Mouse (Mus musculus) neural tube, embryonic 10.5 days (tissue): Measurements from ENCODE around the gene Rgr.

Source experiments
- DNase-seq: peaks from one replicate; pipeline ENCODE4 v3.0.0-alpha.2; 2017; ENCODE audit warnings: low spot score; ENCODE audit errors: extremely low spot score

The Rgr gene

DNA sequence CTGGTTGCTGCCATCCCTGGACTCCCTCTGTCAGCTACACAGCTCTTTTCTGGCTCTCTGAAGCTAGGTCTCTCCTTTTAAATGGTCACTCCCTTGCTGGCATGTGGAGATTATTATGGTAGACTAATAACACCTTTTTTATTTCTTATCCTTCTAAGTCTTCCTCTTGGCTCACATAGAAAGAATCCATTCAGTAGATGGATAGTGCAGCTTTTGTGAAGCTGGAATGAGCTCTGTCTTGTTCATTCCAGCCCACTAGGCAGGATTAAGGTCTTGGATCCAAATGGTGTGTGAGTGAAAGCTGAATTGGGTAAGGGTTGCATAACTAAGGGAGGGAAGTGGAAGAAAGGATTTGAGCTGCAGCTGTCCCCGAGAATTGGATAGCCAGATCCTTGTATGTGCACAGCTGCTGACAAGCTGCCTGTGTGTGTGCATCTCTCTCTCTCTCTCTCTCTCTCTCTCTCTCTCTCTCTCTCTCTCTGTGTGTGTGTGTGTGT, at the start of gene Rgr:
Gene Rgr, minus strand, starts transcription at position 51 of the 497 bp plus-strand sequence.
- DNase-seq, result no peak

DNA sequence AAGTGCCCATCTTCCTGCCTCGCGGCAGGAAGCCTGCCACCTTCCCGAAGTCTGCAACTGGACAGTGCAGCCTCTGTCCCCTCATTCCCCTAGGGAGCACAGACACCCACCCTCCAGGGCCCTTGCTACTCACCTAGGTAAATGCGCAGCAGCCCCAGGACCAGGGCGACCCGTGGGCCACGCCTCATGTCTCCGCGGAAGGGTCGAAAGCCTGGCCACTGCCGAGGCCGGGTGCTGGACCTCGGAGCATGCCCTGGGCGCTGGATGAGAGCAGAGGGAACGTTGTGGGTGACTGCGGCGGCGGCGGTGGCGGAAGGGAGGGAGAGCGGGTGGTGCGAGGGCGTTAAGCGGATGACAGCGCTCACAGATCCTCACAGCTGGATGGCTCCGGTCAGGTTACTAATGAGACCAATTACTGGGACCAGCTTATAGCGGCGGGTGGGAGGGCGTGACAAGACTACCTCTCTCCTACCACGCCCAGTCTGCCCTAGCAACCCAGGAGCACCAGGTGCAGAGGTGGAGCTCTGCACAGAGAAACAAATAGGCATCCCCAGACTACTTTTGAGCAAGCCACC, 49.3 kb upstream of the Rgr start, which contains the start of gene Cdhr1:
Gene Cdhr1, minus strand, starts transcription at position 392 of the 575 bp plus-strand sequence.
- DNase-seq, result peak; percentile 48

DNA sequence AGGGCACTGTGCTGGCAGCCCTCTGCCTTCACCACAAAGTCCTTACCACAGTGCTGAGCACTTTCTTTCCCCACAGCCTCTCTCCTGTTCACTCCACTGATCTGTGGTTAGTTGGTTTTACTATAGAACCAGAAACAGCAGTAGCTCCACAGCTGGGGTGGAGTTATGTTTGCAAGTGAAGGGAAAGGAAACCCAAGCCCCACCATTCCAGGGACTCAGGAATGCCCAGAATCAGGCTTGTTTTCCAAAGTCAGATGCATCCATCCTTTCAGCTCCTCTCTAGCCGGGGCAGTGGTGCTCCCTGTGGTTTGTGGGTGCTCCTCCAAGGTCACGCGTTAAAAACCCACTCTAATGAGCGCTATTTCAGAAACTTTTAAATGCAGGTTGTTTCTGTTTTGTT, 46.8 kb upstream of the Rgr start:
- no peak for DNase-seq

DNA sequence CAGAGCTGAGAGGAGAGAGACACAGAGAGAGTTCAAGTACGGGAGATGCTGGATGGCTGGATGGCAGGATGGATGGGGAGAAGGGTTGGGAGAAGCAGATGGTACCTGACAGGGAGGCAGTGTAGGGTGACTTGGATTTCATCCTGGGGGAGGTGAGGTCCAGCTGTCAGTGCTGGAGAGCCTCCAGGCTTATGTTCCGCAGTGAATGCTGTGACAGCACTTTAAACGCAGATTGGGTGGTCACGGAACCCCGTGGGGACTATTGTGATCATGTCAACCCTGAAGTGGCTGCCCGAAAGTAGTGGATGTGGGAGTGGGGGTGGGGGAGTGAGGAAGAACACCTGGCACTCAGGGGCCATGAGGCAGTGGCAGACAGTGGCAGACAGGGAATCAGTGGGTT, 45.7 kb upstream of the Rgr start:
- no peak for DNase-seq

DNA sequence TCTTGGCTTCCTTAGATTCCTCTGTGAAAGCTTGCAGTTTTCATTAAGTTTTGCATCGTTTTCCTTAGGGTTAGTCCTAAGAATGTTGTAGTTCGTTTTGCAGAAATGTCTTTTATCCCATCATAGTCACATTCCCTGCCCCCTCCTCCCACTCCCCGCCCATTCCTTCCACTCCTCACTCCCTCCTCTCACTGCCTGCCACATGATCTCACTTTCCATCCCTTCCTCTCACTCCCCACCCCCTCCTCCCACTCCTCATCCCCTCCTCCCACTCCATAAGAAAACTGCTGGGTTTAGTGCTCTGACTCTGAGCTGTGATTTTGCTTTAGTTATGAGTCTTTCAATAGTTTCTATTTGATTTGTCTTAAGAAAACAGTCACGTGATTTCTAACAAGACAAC, 35.0 kb upstream of the Rgr start:
- no peak for DNase-seq

DNA sequence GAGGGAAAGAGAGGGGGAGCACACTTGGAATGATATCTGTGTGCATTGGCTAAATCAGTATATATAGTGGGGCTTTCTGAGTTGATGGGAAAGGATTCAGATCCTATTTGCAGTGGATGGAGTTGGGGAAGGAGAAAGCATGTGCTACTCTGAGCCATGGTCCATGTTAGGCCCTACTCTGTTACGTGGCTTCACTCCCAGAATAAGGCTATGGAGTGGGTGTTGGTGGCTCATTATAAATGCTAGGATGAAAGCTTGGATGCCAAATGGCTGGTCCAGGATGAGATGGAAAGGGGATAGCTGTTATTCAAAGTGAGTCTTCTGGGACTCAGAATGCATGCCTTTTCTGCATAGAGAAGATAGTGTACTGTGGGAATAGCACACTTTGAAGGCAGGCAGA, 32.0 kb upstream of the Rgr start:
- no peak for DNase-seq

DNA sequence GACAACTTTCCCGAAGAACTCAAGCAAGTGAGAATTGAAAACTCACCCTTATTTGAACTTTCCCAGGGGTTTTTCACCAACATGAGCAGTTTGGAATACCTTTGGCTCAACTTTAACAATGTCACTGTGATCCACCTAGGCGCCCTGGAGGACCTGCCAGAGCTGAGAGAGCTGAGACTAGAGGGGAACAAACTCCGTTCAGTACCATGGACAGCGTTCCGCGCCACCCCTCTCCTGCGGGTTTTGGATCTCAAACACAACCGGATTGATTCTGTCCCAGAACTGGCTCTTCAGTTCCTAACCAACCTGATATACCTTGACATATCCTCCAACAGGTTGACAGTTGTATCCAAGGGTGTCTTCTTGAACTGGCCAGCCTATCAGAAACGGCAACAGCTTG, 19.8 kb upstream of the Rgr start:
- peak; percentile 60 for DNase-seq

DNA sequence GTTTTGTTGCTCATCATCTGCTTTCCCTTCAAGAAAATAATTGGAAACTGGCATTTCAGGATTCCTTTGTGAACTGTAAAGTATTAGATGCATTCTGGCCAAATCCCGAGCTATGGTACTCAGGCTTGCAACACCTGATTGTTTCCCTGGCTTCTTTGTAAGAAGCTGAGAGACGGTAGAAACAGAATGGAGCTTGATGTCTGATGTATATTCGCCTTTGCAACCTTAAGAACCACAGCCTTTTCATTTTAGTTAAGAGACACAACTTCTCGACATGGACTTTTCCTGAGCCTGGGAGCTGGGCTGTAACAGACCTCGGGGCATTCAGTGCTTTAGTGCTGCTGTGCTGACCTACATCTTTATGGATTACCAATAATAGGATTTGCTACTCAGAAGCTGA, 18.9 kb upstream of the Rgr start, which contains the start of gene Lrit2:
Gene Lrit2, plus strand, starts transcription at position 301 of the 400 bp plus-strand sequence.
- DNase-seq, result no peak

DNA sequence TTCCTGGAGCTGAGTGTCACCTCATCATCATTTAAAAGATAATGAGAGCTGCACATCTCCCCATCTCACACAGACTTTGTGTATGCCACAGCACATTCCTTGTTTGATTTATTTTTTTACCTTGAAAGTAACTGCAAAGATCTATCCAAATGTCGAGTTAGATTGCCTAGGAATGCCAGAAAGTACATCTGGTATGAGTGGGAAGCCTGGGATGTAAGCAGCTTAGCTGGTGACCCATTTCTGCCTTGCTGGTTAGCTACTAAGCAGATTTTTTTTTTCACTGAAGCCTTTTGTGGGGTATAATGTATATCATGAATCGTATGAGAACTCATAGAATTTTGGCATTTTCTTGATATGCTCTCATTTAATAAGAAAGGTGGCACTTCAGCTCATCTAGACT, 17.9 kb upstream of the Rgr start:
- DNase-seq, result no peak

DNA sequence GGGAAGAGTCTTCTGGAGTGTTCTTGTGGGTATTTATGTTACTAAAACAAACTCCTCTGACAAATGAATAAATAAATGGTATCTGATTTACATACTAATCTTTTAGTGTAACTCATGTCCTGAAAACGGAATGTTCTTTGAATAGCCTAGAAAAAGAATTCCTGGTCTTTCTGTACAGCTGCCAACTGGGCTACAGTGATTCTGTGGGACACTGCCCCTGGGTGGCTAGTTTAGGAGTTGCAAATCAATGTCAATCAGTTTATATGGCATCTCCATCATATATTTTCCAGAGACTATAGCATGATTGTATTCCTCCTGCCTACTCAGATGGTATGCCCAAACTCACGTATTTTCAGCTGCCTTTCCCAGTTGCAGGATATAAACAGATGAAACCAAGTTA, 16.1 kb upstream of the Rgr start:
- DNase-seq, result no peak

DNA sequence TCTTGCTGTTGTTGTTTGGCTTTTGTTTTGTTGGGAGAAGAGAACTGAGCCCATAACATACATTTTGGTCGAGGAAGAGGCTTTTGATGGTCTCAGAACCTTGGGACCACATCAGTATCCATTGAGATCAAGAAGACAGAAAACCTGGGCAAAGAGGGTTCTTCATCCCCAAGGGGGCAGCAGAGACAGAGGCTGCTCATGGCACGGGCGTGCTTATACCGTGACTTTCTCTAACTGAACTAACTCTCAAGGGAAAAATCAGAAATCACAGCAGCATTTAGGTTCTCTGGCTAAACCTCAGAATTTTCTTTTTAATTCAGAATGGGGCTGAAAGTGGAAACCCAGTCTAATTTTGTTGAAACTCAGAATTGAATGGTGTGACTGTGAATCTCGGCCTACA, 14.3 kb downstream of the Rgr start:
- DNase-seq, result no peak

DNA sequence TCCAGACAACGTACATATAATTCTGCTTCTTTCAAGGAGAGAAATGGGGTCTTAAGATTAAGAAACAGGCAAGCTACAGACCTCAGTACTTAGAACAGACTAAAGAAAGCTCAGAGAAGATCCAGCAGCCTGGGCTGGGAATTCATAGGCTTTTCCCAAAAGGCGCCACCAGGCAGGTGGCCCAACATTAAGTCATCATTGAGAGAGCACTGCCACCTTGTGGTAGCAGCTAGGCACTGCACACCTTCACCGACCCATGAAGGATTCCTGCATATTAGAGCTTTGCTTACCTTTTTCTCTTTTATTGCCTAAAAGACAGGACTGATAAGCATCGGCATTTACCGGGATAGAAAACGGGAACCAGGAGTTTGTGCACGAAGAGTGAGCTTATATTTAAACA, 15.5 kb downstream of the Rgr start:
- DNase-seq, result peak; percentile 70

DNA sequence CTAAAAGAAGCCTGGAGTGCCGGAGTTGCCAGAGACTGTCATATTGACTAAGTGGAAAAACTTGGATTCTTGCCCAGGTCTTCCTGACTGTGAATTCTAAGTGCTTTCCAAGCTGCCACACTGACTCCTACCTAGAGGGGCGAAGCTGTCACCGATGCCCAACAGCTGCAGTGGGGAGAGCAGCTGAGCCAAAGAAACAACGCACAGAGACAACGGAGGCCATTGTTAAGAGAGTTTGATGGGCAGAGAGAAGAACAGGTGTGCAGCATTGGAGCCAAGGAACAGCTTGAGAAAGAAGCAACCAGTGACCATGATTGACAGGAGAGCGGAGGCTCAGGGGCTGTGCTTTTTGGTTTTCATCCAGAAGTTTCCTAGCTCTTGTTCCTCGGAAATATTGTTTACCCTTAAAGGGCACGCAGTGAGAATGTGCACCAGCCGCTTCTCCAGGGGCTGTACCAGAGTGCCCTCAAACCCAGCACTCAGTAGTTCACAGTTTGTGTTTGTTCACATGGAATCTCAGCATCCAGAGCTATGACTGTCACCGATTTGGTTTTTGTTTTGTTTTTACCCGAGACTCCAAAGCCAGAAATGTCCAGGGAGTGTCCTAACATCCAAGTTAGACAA, 16.2 kb downstream of the Rgr start:
- DNase-seq, result no peak

DNA sequence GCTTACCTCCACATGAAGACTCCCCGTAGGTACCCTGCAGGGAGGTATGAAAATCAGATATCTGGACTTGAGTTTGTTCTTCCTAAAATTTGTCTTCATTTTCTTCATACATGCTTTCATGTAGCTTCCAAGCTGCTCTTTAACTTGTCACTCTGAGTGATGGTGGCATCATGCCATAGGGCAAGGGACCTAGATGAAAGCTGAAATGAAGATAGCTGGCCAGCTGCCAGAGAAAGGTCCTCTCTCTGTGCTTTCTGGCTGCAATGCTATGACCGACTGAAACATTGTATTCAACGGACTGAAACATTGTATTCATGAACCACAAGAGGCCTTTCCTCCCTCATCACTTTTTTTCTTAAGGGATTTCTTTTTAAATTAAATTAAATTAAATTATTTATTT, 20.2 kb downstream of the Rgr start:
- DNase-seq, result no peak

DNA sequence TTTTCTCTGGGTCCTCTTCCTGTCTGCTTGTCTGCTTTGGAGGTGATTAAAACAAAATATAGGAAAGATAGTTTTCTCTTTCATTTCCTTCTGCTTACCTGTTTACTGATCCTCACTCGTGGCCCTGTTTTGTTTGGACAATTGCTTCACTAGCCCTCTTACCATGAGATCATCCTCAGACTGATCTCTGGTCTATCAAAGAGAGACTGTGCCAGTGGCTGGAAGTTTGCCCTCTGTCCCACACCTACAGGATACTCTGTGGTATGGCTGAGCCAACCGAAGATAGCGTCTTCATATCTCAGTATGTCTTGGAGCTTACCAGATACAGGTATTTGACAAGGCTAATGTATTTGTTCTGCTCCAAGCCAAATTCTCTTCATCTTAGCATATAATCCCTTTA, 20.8 kb downstream of the Rgr start:
- DNase-seq, result no peak

DNA sequence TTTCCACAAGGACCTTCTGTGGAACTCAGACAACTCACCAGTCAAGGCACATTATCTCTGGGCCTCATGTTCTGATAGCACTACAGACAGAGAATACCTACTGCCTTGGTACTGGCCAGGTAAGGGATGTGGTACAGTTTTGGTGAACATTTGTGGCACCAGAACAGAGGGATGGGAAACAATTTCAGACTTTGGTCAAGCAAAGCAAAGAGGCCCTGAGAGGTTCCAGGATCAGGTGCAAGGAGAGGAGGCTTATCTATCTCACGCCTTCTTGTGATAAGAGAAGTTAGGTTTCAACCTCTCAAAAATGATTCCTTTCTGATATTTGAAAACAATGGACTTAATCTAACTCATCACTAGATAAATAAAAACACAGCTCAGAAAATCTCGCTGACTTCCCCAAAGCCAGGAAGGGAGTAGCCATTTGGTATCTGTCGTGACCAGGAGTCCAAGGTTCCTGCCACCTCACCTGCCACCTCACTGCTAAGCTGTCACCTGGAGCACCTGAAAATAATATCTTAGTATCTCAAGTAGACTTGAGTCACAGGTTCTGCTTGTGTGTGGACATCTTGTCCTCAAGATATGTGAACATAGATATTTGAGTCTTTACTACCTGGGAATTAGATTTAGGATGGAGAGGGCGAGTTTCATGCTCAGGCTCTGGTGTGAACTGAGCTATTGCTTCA, 21.4 kb downstream of the Rgr start:
- DNase-seq, result no peak

DNA sequence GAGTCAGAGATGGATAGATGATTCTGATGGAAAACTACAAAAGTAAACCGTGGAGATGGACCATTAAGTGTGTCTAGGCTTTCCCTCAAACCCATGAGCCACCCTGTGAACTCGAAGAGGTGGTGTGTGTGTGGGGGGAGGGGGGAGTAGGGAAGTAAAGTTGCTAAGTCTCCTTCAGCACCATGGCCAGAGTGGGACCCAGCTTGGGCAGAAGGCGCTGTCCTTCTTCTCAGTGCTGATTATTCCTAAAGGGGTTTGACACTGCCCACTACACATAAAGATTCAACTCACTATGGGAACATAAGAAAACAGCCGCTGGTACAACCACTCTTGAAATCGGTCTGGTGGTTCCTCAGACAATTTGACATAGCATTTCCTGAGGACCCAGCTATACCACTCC, 32.9 kb downstream of the Rgr start:
- peak; percentile 21 for DNase-seq

DNA sequence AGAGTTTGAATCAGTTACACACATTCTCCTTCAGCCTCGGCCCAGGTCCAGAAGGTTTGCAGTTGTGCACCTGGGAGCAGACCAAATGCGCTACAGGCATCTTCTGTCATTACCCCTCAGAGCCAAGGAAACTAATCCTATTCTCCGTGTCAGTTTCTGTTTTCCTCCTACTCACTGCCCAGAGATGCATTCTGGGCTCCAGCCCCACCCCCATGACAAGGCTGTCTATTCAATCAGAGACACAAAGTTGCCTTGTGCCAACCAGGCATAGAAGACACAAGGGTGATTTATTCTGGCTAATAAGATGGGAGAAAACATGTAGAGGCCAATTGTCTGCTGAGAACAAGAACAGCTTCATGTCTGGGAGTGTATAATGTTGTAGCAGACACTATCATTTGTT, 35.1 kb downstream of the Rgr start:
- DNase-seq, result no peak

DNA sequence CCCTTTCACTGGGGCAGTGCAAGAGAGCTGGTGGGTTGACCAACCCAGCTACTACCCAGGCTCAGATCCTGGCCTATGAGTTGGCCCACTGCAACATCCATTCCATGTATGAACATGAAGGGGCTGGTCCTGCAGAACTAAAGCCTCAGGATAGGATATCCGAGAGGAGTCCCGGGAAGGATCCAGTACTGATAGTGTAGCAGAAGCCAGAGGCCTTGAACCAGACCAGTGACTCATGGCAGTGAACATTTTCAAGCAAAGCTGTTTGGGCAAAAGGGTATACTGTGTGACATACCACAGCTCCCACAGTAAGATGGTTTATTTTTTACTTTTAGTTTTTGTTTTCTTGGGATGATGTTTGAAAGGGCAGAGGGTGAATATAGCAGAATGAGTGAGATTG, 39.1 kb downstream of the Rgr start:
- DNase-seq, result no peak

DNA sequence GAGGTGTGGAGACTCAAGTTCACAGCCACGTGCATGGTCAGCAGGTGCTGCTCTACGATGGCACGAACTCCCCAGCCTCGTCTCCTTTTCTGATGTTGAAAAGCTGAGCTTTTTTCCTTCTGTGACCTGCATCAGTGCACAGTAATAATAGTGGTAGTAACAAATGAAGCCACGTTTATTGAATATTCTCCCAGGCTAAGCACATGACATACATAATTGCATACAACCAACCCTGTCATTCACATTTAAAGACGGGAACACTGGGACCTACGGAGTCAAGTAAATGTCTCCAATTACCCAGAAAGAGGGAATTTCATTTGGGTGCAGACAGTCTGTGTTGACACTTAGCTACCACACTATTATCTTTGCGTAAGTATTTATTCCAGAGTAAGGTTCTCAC, 42.3 kb downstream of the Rgr start:
- DNase-seq, result no peak

DNA sequence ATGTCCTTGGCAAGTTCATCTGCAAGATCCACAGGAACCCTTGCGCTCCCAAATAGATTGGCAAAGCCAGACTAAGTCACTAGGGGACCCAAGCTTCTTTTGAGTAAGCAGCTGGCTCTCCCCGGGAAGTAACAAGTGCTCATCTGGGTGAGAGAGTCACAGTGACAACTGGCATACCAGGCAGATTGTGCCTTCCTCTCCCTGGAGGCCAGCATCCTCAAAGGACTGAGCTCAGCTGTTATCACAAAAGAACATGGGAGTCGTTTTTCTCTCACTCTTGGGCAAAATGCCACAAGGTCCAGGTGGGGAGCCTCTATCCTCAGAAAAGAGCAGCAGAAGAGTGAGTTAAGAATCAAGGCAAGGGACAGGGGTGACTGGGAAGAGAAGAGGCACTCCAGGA, 42.9 kb downstream of the Rgr start:
- no peak for DNase-seq

DNA sequence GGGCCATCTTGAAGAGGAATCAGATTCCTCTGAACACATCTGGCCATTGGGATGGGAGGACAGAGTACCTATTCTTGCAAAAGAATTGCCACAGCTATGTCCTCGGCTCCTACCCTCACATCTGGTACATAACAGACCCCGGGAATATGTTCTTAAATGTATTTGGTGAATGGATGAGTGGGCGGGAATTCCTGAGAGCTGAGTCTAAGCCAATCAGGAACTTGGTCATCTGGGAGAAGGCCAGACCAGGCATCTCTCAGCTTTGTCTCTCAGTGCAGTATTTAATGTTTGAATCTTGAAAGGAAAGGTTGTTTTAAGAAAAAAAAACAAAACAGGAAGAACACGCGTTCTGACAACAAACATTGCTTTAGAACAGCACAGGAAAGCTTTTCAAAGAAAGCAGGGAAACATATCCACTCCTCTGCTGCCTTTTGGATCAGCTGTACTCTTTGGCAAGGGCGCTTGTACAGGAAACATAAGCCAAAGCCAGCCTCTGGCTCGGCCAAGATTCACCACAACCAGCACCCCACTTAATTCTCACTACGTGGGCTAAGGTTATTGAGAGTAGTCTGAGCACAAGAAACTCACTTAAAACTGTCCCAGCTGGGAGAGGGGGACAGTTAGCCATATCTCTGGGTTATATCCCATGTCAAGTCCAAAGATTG, 45.2 kb downstream of the Rgr start:
- no peak for DNase-seq
